Mouse (Mus musculus) thymus, postnatal 4 days (tissue): Measurements from ENCODE around the gene Lhfpl4.

ENCODE experiments used
- DNase-seq: peaks from one replicate; pipeline ENCODE4 v3.0.0; 2021

The Lhfpl4 gene

DNA sequence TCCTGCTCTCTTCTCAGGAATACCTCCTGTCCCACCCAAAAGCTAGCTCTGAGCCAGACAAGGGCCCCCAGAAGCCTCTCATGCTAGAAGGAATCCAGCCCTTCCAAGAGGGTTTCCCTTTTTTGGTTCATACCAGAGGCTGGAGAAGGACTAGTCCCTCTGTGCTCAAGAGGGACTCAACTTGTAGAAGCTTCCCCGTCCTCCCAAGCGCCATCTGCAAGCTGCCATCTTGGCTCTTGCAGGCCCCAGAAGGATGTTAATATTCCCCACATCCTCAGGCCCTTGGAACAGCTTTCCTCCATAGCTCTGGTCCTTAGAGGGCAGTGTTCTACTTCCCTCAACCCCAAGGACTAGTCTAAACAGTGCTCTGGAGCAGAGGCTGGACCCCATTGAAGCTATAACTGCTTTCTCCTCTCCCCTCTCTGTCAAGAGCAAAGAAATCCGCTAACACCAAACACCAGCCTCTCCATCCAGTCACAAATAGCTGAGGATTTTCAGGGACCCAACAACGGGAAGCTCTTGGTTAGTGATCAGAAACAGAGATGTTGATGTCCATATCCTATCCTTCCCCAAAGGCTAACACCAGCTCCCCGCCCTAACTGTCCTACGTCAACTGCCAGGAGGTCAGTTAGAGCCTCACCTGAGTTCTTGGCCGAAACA is 26.7 kb downstream of the Lhfpl4 start:
- DNase-seq = no peak

DNA sequence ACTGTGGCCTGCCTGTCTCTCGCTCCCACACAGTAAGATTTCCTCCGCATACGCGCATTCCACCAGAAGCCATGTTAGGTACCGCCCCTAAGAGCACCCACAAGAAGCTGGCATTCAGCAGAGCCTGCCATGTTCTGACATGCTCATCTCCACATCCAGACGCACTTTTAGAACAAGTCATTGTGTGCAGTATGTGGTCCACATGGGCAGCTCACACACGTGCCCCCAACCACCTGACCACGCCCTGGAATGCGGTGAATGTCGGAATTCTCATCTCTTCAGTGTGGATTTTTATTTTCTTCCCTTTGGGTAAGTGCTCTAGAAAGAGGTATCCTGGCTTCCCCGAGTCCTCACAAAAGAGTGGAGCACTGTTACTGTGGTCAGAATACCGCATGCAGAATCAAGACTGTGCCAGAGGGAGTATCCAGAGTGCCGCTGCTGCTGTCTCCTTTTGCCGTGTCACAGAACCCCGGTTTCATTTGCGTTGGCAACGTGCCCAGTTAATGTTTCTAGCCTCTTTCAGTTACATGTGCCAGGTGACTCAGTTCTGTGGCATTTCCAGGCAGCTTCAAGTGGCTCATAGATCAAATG is 28.4 kb downstream of the Lhfpl4 start:
- no peak for DNase-seq

DNA sequence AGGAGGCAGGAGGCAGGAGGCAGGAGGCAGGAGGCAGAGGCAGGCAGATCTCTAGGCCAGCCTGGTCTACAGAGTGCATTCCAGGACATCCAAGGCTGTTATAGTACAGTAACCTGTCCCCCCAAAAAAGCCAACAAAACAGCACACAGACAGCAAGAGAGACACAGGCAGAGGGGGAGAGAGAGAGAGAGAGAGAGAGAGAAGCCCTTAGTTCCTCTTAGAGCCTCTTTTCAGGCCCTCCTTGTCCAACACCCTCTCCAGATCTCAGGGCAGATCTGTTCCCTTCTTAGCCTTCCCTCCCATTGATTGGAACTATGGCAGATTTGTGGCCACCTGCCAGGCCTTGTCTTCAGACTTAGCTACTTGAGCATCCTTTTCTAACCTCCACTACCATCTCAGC is 31.7 kb downstream of the Lhfpl4 start:
- DNase-seq = no peak

DNA sequence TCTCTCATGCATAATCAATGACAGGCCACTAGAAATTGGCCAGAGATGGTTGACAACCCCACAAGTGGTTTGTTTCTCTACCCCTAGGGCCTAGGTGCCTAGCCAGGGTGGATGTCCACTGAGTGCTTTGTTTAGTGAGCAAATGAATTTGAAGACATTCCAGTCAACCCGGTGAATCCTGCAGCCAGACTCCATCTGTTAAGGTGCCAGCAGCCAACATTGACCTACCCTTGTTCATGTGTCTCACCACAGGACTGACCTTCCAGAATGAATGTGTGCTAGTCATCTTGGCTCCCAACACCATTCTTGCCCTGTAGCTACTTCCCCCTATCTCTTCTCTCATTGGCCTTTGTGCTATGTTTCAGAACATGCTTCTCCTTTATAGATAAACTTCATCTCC is 33.2 kb downstream of the Lhfpl4 start:
- no peak for DNase-seq

DNA sequence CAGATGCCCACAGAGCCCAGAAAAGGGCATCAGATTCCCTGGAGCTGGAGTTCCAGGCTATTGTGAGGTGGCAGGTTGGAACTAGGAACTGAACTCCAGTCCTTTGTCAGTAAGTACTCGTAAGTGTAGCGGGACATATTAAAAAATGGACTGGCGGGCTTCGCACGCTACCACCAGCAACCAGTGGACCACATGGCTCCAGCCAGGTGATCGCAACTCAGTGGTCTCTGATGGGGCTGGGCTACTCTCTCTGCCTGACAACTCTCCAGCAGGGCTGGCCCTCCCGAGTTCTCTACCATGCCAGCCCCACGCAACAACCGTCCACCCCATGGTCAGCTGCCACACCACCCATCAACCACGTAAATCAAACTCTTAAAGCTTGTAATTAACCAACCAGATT is 35.1 kb downstream of the Lhfpl4 start:
- no peak for DNase-seq

DNA sequence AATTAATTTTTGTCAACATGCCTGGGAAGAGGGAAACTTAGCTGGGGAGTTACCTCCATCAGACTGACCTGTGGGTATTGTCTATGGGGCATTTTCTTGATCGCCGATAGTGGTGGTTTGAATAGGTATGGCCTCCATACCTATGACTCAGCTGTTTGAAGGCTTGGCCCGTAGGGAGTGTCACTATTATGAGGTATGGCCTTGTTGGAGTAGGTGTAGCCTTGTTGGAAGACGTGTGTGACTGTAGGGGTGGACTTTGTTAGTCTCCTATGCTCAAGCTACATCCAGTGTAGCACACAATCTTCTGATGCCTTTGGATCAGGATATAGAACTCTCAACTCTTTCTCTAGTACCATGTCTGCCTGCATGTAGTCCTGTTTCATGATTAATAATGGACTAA is 39.1 kb downstream of the Lhfpl4 start:
- DNase-seq = no peak

DNA sequence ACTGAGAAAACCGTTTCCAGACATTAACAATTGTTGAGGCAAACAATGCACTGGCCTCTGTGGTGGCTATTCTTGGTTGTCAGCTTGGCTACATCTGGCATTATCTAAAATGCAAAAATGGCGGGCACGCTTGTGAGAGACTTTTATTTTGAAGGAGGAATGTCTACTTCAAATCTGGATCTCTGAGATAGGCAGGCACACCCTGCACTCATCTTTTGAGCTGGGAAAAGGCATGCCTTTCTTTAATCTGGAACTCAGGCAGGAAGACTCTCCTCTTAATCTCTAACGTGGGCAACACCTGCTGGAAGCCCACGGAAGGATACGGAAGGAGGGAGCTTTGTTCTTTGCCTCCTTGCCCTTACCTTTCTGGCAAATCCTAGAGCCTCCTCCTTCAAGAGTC is 40.3 kb downstream of the Lhfpl4 start:
- DNase-seq = no peak

DNA sequence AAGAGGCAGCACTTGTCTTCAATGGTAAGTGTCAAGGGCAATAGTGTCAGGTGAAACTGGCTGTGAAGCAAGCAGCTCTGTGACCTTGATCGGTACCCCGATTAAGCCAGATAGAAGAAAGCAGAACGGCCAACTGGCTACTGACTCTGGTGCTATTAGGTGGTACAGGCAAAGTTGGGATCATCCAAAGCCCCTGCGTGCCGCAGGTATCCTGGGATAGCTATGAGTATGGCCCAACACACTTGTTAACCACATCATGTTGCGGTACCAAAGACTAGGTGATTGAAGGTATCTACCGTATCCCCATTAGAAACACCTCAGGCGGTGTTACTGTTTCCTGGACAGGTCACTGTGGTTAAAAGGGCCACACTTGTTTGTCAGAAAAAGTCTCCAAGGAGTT is 41.1 kb downstream of the Lhfpl4 start:
- no peak for DNase-seq

DNA sequence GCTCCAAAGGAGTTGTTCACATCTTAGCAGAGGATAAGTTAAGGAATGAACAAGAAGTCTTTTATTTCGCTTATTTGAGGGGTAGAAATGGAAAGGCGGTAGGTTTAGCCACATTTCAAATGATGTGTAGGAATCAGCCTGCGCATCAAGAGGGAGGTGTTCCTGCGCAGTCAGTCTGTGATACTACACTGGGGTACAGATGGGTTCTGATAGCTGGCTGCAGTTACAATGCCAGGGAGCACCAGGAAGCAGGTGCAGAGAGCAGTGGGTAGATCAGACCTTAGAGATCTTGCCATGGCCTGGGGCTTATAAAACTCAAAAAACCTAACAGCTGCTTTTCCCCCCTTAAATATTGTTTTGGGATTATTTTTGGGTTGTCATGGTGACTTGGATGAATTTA is 49.9 kb downstream of the Lhfpl4 start:
- no peak for DNase-seq

DNA sequence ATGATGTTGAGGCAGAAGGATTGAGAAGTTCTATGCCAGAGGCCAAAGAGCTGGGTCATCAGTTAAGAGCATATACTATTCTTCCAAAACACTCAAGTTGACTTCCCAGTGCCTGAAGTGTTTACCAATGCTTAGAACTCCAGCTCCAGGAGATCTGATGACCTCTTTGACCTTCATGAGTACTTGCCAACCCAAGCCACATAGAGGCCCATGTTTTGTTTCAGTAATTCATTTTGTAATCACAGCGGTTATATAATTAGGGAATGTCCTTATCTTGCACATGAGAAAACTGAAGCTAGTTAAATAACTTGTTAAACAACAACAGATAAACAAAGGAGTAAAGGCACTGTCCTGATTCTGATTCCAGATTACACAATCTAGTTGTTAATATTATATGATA is 50.4 kb downstream of the Lhfpl4 start:
- no peak for DNase-seq

DNA sequence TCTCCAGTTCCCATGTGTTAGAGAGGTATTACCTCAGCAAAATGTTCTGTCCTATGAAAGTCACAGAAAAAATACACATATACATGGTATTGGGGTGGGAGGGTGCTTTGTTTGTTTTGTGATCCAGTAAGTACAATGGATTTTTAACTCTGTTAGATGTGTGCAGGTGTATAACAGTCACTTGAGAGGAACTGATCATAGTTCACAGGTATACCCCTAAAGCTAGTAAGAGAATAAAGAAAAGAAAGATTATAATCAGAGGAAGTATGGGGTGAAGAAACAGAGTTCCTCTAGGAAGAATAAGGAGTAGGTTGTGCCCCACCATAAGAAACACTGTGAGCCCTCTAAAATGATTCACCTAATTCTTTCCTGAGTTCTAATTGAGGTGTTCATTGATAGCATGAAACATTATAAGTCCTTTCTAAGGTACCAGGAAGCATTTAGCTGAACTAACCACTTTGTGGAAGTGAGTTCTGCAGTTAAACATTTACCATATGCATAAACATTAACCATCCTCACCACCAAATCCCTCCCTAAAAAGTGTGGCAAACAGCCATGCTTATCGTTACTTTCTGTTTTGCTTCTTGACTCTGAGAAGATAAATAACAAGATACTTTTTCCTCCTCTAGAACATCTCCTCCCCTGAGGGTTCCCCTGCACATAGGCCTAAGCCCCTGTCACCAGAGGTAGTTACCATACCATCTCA is 53.6 kb downstream of the Lhfpl4 start:
- no peak for DNase-seq

DNA sequence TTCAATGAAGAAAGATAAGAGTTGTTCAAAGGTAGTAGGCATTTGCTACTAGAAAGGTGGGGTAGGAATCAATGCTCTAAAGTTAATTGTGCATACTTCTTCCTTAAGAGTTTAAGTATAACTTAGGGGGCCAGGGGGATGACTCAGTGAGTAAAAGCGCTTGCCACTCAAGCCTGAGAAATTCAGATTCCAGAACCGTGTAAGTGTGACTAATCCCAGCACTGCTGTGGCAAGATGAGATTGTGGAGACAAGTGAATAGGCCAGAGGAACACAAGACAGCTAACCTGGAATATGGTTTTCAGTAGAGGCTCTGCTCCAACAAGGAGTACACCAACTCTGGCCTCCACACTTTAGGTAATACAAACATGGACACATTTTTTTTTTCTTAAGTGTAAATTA is 61.8 kb downstream of the Lhfpl4 start:
- DNase-seq = no peak

DNA sequence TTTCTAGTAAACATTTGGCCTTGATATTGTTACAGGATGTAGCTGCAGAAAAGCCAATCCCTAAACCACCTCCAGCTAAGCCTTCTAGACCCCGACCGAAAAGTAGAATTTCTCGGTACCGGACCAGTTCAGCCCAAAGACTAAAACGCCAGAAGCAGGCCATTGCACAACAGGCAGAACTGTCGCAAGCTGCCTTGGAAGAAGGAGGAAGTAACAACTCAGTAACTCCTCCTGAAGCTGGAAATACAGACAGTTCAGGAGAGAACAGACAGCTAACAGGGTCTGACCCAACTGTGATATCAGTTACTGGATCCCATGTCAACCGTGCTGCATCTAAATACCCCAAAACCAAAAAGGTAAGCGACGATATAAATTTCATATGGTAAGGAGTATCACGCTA is 74.4 kb downstream of the Lhfpl4 start:
- DNase-seq = no peak
